ENCODE assay signal across 8 mouse cellular contexts in the genomic region with DNA sequence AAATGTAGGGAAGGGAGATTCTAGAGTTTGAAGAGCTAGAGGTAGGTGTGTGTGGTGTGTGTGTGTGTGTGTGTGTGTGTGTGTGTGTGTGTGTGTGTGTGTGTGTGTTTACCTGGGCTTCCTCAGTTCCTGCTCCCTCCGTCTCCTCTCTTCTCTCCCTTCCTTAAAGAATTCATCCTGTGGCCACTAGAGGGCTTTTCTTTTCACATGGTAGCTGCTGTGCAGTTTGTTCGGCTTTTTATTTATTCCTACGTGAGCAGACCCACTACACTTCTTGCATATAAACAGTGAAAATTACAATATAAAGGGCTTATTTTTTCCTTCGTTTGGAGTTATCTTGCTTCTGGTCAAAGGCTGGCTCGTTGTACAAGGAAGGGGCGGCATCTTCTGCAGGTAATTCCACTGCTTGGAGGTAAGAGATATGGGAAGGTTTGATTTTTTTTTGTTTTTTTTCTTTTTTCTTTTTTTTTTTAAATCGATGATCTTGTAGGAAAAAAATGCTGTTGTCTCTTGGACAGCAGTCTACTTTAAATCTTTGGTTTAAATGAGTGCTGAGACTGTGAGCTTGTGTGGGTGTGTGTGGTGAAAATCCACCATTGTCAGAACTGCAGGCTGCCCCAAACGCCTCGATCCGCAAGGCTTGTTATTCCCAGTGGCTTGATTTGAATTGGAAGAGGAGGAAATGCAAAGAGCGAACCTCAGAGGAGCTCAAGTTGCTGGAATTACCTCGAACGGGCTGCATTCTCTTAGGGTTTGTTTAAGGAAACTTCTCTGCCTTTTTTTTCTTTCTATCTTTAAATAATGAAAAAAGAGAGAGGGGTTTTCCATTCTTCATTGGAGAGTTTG. TPM values are rescaled to one million over a fixed set of nuclear protein-coding genes. Genes with fewer than 3 reads are reported as not detected.
DNase-seq lines count a peak whose midpoint lies in the region; ATAC-seq lines count a peak whose summit lies in the region.

A gene (plus strand): TSS at position 289 of the 846 bp plus-strand sequence.

- peaks cover 25% of the 10 kb centered on the region for H3K4me1 ChIP-seq in forebrain, embryonic 13.5 days
- no peaks in the 10 kb centered on the region for H3K4me1 ChIP-seq in intestine, embryonic 14.5 days (replicated peaks; ENCODE audit: control insufficient read depth, insufficient read depth, low read length)
- no peaks in the 10 kb centered on the region for H3K4me1 ChIP-seq in liver, embryonic 11.5 days (replicated peaks; ENCODE audit: control insufficient read depth, insufficient read depth, low read length)

- 0 out of 2 replicates have a peak, but pooled peaks cover 4% of the 10 kb centered on the region for H3K27me3 ChIP-seq in forebrain, embryonic 13.5 days
- H3K27me3 ChIP-seq in intestine, embryonic 14.5 days (replicated peaks; ENCODE audit: control insufficient read depth, insufficient read depth, low read length) = no peaks in the 10 kb centered on the region
- H3K27me3 ChIP-seq in liver, embryonic 11.5 days (replicated peaks; ENCODE audit: control insufficient read depth, insufficient read depth, low read length) = no peaks in the 10 kb centered on the region

- peak; percentile 88 for ATAC-seq in forebrain, embryonic 13.5 days
- 0 out of 2 replicates have a peak, but pooled peaks have one; percentile 43 for ATAC-seq in intestine, embryonic 14.5 days (replicated peaks; ENCODE audit: low FRiP score, low TSS enrichment, low read depth)
- no peak for ATAC-seq in liver, embryonic 11.5 days (replicated peaks; ENCODE audit: low FRiP score)

- H3K27ac ChIP-seq in forebrain, embryonic 13.5 days = no peak within 1 kb of the TSS
- H3K27ac ChIP-seq in intestine, embryonic 14.5 days (ENCODE audit: low read depth) = no peak within 1 kb of the TSS
- H3K27ac ChIP-seq in liver, embryonic 11.5 days (ENCODE audit: low read depth, low read length) = no peak within 1 kb of the TSS

- no peaks in the 10 kb centered on the region for H3K36me3 ChIP-seq in forebrain, embryonic 13.5 days (ENCODE audit: poor library complexity, severe bottlenecking)
- H3K36me3 ChIP-seq in intestine, embryonic 14.5 days (ENCODE audit: control insufficient read depth, insufficient read depth, low read length) = no peaks in the 10 kb centered on the region
- H3K36me3 ChIP-seq in liver, embryonic 11.5 days (ENCODE audit: control insufficient read depth, insufficient read depth, low read length) = no peaks in the 10 kb centered on the region

- intact Hi-C loops in heart, postnatal 25 days (cut with DNase I) = no loop called here

- H3K9me3 ChIP-seq in forebrain, embryonic 13.5 days (replicated peaks) = no peaks in the 10 kb centered on the region
- H3K9me3 ChIP-seq in intestine, embryonic 14.5 days (ENCODE audit: control insufficient read depth, low read length) = no peaks in the 10 kb centered on the region
- H3K9me3 ChIP-seq in liver, embryonic 11.5 days (ENCODE audit: control insufficient read depth, low read length) = no peaks in the 10 kb centered on the region

- under 1% methylated on average over 13 of the region's 13 CpGs for WGBS in forebrain, embryonic 13.5 days
- WGBS in intestine, embryonic 14.5 days = 4% methylated on average over 13 of the region's 13 CpGs
- WGBS in liver, embryonic 11.5 days = 15% methylated on average over 13 of the region's 13 CpGs

- H3K4me3 ChIP-seq in forebrain, embryonic 13.5 days = peak within 1 kb of the TSS; percentile 41
- peak within 1 kb of the TSS; percentile 22 for H3K4me3 ChIP-seq in intestine, embryonic 14.5 days (ENCODE audit: low read depth, low read length)
- H3K4me3 ChIP-seq in liver, embryonic 11.5 days (ENCODE audit: low read depth, low read length) = no peak within 1 kb of the TSS

- peak; percentile 6 for DNase-seq in heart, adult 8-10 months (ENCODE audit: low spot score)
- DNase-seq in heart, postnatal 25 days (ENCODE audit: low spot score) = no peak
- DNase-seq in brain, adult 2 months (ENCODE audit: low read depth, low spot score) = peak; percentile 80
- DNase-seq in intestine, embryonic 14.5 days (ENCODE audit: low spot score) = no peak
- DNase-seq in liver, embryonic 11.5 days (ENCODE audit: low spot score) = no peak
- DNase-seq in retina, adult 2 months (ENCODE audit: low read depth, low spot score) = peak; percentile 39
- no peak for DNase-seq in spleen, postnatal 10 days (ENCODE audit: low spot score in 2 of 2)

- peak within 1 kb of the TSS; percentile 60 for H3K4me2 ChIP-seq in forebrain, embryonic 13.5 days
- H3K4me2 ChIP-seq in intestine, embryonic 14.5 days (ENCODE audit: low read length) = peak within 1 kb of the TSS; percentile 53
- peak within 1 kb of the TSS; percentile 31 for H3K4me2 ChIP-seq in liver, embryonic 11.5 days

- H3K9ac ChIP-seq in forebrain, embryonic 13.5 days = peak within 1 kb of the TSS; percentile 43
- no peak within 1 kb of the TSS for H3K9ac ChIP-seq in intestine, embryonic 14.5 days (ENCODE audit: low read length)
- no peak within 1 kb of the TSS for H3K9ac ChIP-seq in liver, embryonic 11.5 days (ENCODE audit: low read depth, low read length)

RNA-seq across cellular contexts. Expression of the gene that starts here (rescaled TPM):
- total RNA-seq in heart, adult 8-10 months (2022) = not detected
- total RNA-seq in heart, postnatal 25 days (2021) = not detected
- 1.4 and 1.5 TPM in 2 replicates for polyA plus RNA-seq in forebrain, embryonic 13.5 days (2015; fragmentation: Nextera tagmentation; extraction: Ambion mirVana)
- polyA plus RNA-seq in intestine, embryonic 14.5 days (2014; fragmentation: Nextera tagmentation; extraction: Ambion mirVana) = 0.20 and 0.27 TPM in 2 replicates
- polyA plus RNA-seq in liver, embryonic 11.5 days (2014; fragmentation: Nextera tagmentation; extraction: Ambion mirVana) = 0.25 and 0.27 TPM in 2 replicates

Comparison
In these comparisons a context has a peak if more than half of its experiments do, and no peak if none do; other contexts are left out.
1. Peak in DNase-seq in heart, adult 8-10 months; RNA of the gene not detected or under 1 TPM.
2. Peak in ATAC-seq, H3K4me3 ChIP-seq and H3K4me2 ChIP-seq in intestine, embryonic 14.5 days; RNA of the gene not detected or under 1 TPM.
3. DNase-seq: peak in brain, adult 2 months (single experiment) and retina, adult 2 months (single experiment); none in heart, postnatal 25 days (single experiment), intestine, embryonic 14.5 days (single experiment), liver, embryonic 11.5 days (single experiment) and spleen, postnatal 10 days (0 of 2).
4. Peak in every context shown above with its lines, with median percentiles within 50 percentile points of each other: H3K4me2 ChIP-seq.